In the genomic region with DNA sequence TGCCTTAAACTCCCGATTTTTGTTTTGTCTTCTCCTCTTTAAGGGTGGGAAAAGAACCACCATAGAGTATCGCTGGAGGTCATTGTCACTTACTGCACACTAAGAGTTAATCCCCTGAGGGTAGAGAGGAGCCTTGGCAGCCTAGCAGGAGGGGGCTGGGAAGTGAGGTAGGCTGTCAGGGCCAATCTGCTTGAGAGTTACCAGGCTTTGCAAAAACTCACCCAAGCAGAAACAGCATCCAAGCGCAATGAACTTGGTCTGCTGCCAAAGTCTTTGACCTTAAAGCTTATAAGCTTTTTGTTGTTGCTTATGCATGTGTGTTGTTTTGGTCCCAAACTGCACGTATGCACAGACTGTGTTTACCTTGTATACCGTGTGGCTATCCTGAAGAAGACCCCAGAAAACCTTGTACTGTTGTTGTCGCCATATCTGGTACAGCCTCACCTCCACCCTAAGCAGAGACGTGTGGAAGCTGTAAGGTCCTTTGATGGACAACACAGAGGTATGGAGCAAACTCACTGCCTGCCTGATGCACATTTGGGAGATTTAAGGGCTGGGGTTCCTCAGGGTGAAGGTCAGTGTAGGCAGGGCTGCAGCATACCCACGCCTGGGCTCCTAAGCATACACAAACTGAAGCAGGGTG, we compare ENCODE assay signal across 8 mouse cellular contexts. TPM values are rescaled to one million over a fixed set of nuclear protein-coding genes. Genes with fewer than 3 reads are reported as not detected.
DNase-seq lines count a peak whose midpoint lies in the region; ATAC-seq and TF ChIP-seq lines count a peak whose summit lies in the region.

No protein-coding gene starts in this region.

- no peak for TF ChIP-seq EP300 in heart, adult 2 months (IDR thresholded peaks at IDR 0.05; ENCODE audit: insufficient read depth, low read depth, low read length)

- no peak overlapping the region for H3K4me3 ChIP-seq in heart, embryonic 14.5 days (ENCODE audit: control insufficient read depth in 1 of 2, insufficient read depth in 1 of 2, low read depth in 1 of 2, low read length in 2 of 2)
- H3K4me3 ChIP-seq in heart, adult 2 months, result no peak overlapping the region
- no peak overlapping the region for H3K4me3 ChIP-seq in hindbrain, embryonic 14.5 days (replicated peaks; ENCODE audit: low read length)
- H3K4me3 ChIP-seq in midbrain, embryonic 13.5 days (replicated peaks), result no peak overlapping the region

- peak overlapping the region; percentile 34; the same call in 1 of the 2 replicates for H3K9ac ChIP-seq in heart, embryonic 14.5 days (ENCODE audit: low read length)
- H3K9ac ChIP-seq in heart, adult 2 months (ENCODE audit: low read depth, low read length), result no peak overlapping the region
- no peak overlapping the region for H3K9ac ChIP-seq in hindbrain, embryonic 14.5 days
- H3K9ac ChIP-seq in midbrain, embryonic 13.5 days (replicated peaks), result no peak overlapping the region

- 17% methylated on average over 8 of the region's 8 CpGs for WGBS in heart, embryonic 14.5 days
- 44% methylated on average over 8 of the region's 8 CpGs for WGBS in heart, adult 2 months
- 21% methylated on average over 8 of the region's 8 CpGs for WGBS in hindbrain, embryonic 14.5 days
- WGBS in midbrain, embryonic 13.5 days, result 26% methylated on average over 8 of the region's 8 CpGs

- H3K27me3 ChIP-seq in heart, embryonic 14.5 days (ENCODE audit: control insufficient read depth, insufficient read depth, low read length), result no peaks in the 10 kb centered on the region
- no peaks in the 10 kb centered on the region for H3K27me3 ChIP-seq in heart, adult 2 months (ENCODE audit: control insufficient read depth, insufficient read depth, low read length)
- H3K27me3 ChIP-seq in hindbrain, embryonic 14.5 days (ENCODE audit: control insufficient read depth, insufficient read depth, low read length), result no peaks in the 10 kb centered on the region
- H3K27me3 ChIP-seq in midbrain, embryonic 13.5 days, result no peaks in the 10 kb centered on the region

- H3K9me3 ChIP-seq in heart, embryonic 14.5 days (ENCODE audit: control insufficient read depth, low read length), result no peaks in the 10 kb centered on the region
- no peaks in the 10 kb centered on the region for H3K9me3 ChIP-seq in hindbrain, embryonic 14.5 days (ENCODE audit: control insufficient read depth, low read length)
- H3K9me3 ChIP-seq in midbrain, embryonic 13.5 days, result no peaks in the 10 kb centered on the region

- no peak for TF ChIP-seq CTCF in heart, adult 2 months (IDR thresholded peaks at IDR 0.05)

- intact Hi-C loops in heart, adult 2 months (cut with DNase I), result no loop called here

- H3K36me3 ChIP-seq in heart, embryonic 14.5 days (ENCODE audit: control insufficient read depth, insufficient read depth, low read length), result no peaks in the 10 kb centered on the region
- H3K36me3 ChIP-seq in heart, adult 2 months (ENCODE audit: control insufficient read depth, insufficient read depth, low read length), result no peaks in the 10 kb centered on the region
- H3K36me3 ChIP-seq in hindbrain, embryonic 14.5 days (replicated peaks; ENCODE audit: control insufficient read depth, insufficient read depth), result no peaks in the 10 kb centered on the region
- H3K36me3 ChIP-seq in midbrain, embryonic 13.5 days, result no peaks in the 10 kb centered on the region

- ATAC-seq in heart, embryonic 14.5 days (ENCODE audit: insufficient number of reproducible peaks, insufficient read depth, low FRiP score, low read depth), result peak; percentile 83
- peak; percentile 65; the same call in 1 of the 2 replicates for ATAC-seq in hindbrain, embryonic 14.5 days (ENCODE audit: low FRiP score)
- peak; percentile 81 for ATAC-seq in midbrain, embryonic 13.5 days
- ATAC-seq in granulocyte monocyte progenitor cell, adult 5-6 weeks (replicated peaks; ENCODE audit: poor library complexity, severe bottlenecking), result no peak

- peak overlapping the region; percentile 29 for H3K4me2 ChIP-seq in heart, embryonic 14.5 days (ENCODE audit: low read length)
- no peak overlapping the region for H3K4me2 ChIP-seq in hindbrain, embryonic 14.5 days (replicated peaks)
- no peak overlapping the region for H3K4me2 ChIP-seq in midbrain, embryonic 13.5 days (replicated peaks)

- peaks cover 29 to 38% of the 10 kb centered on the region in 2 experiments for H3K4me1 ChIP-seq in heart, embryonic 14.5 days (ENCODE audit: control insufficient read depth in 2 of 2, insufficient read depth in 2 of 2, low read length in 2 of 2)
- no peaks in the 10 kb centered on the region for H3K4me1 ChIP-seq in heart, adult 2 months (ENCODE audit: control insufficient read depth, insufficient read depth, low read length)
- H3K4me1 ChIP-seq in hindbrain, embryonic 14.5 days (replicated peaks; ENCODE audit: control insufficient read depth, insufficient read depth, low read length), result peaks cover 10% of the 10 kb centered on the region
- H3K4me1 ChIP-seq in midbrain, embryonic 13.5 days (replicated peaks), result peaks cover 18% of the 10 kb centered on the region

- H3K27ac ChIP-seq in heart, embryonic 14.5 days (replicated peaks in 1 of 2; ENCODE audit: control insufficient read depth in 1 of 2, insufficient read depth in 1 of 2, low read depth in 2 of 2, low read length in 2 of 2), result peak overlapping the region; percentile 83 to 88
- H3K27ac ChIP-seq in heart, adult 2 months, result no peak overlapping the region
- H3K27ac ChIP-seq in hindbrain, embryonic 14.5 days, result peak overlapping the region; percentile 66; the same call in 1 of the 2 replicates
- peak overlapping the region; percentile 57 for H3K27ac ChIP-seq in midbrain, embryonic 13.5 days

- no peaks in the 10 kb centered on the region for H3K79me2 ChIP-seq in heart, adult 2 months (replicated peaks; ENCODE audit: control insufficient read depth, insufficient read depth, low read length)

- DNase-seq in heart, adult 2 months, result no peak
- peak; percentile 62 to 85 for DNase-seq in cerebellum, postnatal 14 days
- peak; percentile 67 for DNase-seq in hindbrain, embryonic 14.5 days (ENCODE audit: low spot score)
- DNase-seq in right cerebral cortex, postnatal 36 days (ENCODE audit: low spot score in 2 of 2), result no peak
- DNase-seq in spleen, adult 12 weeks (ENCODE audit: low spot score), result no peak

- no peak for TF ChIP-seq POLR2A in heart, adult 2 months (IDR thresholded peaks at IDR 0.05; ENCODE audit: insufficient read depth, low read depth, low read length)

RNA-seq across cellular contexts. Expression of gene Ddr1, which starts 6.4 kb away (rescaled TPM):
- polyA plus RNA-seq in heart, embryonic 14.5 days (2014; fragmentation: Nextera tagmentation; extraction: Ambion mirVana), result 75.7 and 75.8 TPM in 2 replicates
- total RNA-seq in heart, adult 2 months (2021), result 10 to 100 TPM; 25.9 to 30.6 TPM
- polyA plus RNA-seq in heart, adult 2 months (2012; rRNA removed), result 24.4 and 27.6 TPM in 2 replicates
- 62.7 and 72.5 TPM in 2 replicates for polyA plus RNA-seq in hindbrain, embryonic 14.5 days (2014; fragmentation: Nextera tagmentation; extraction: Ambion mirVana)
- polyA plus RNA-seq in midbrain, embryonic 13.5 days (2015; fragmentation: Nextera tagmentation; extraction: Ambion mirVana), result 163 and 187 TPM in 2 replicates
- not detected in 2 replicates for total RNA-seq in granulocyte monocyte progenitor cell, adult 5-6 weeks (2014; fragmentation: Nextera tagmentation)
- not detected in 2 replicates for total RNA-seq in granulocyte monocyte progenitor cell, adult 5-6 weeks (2017)

RNA-seq across cellular contexts. Expression of gene Gtf2h4, which starts 37.3 kb away (rescaled TPM):
- 21.9 and 23.8 TPM in 2 replicates for polyA plus RNA-seq in heart, embryonic 14.5 days (2014; fragmentation: Nextera tagmentation; extraction: Ambion mirVana)
- 10 to 100 TPM; 15.0 to 20.6 TPM for total RNA-seq in heart, adult 2 months (2021)
- polyA plus RNA-seq in heart, adult 2 months (2012; rRNA removed), result 19.2 and 21.0 TPM in 2 replicates
- polyA plus RNA-seq in hindbrain, embryonic 14.5 days (2014; fragmentation: Nextera tagmentation; extraction: Ambion mirVana), result 21.3 and 22.8 TPM in 2 replicates
- polyA plus RNA-seq in midbrain, embryonic 13.5 days (2015; fragmentation: Nextera tagmentation; extraction: Ambion mirVana), result 31.5 and 32.0 TPM in 2 replicates
- total RNA-seq in granulocyte monocyte progenitor cell, adult 5-6 weeks (2014; fragmentation: Nextera tagmentation), result 20.3 and 41.9 TPM in 2 replicates
- total RNA-seq in granulocyte monocyte progenitor cell, adult 5-6 weeks (2017), result 32.6 and 40.4 TPM in 2 replicates

RNA-seq across cellular contexts. Expression of gene Vars2, which starts 43.4 kb away (rescaled TPM):
- polyA plus RNA-seq in heart, embryonic 14.5 days (2014; fragmentation: Nextera tagmentation; extraction: Ambion mirVana), result 10.8 and 12.7 TPM in 2 replicates
- 10 to 100 TPM; 26.6 to 28.3 TPM for total RNA-seq in heart, adult 2 months (2021)
- 19.3 and 20.3 TPM in 2 replicates for polyA plus RNA-seq in heart, adult 2 months (2012; rRNA removed)
- polyA plus RNA-seq in hindbrain, embryonic 14.5 days (2014; fragmentation: Nextera tagmentation; extraction: Ambion mirVana), result 14.8 and 14.9 TPM in 2 replicates
- 13.0 and 15.1 TPM in 2 replicates for polyA plus RNA-seq in midbrain, embryonic 13.5 days (2015; fragmentation: Nextera tagmentation; extraction: Ambion mirVana)
- total RNA-seq in granulocyte monocyte progenitor cell, adult 5-6 weeks (2014; fragmentation: Nextera tagmentation), result 7.3 and 30.1 TPM in 2 replicates
- total RNA-seq in granulocyte monocyte progenitor cell, adult 5-6 weeks (2017), result 7.8 and 16.2 TPM in 2 replicates

Comparison
In these comparisons a context has a peak if more than half of its experiments do, and no peak if none do; other contexts are left out.
1. DNase-seq: peak in cerebellum, postnatal 14 days (2 of 2) and hindbrain, embryonic 14.5 days (single experiment); none in heart, adult 2 months (0 of 2), right cerebral cortex, postnatal 36 days (0 of 2) and spleen, adult 12 weeks (single experiment).